Mouse (Mus musculus) megakaryocyte, embryonic 14.5 days (primary cell): ENCODE data around the gene Mpped1.

Source experiments
- FLI1 ChIP-seq: IDR thresholded peaks from 2 replicates; pipeline ENCODE4 v1.6.1; 2012; ENCODE audit warnings: low read length, inconsistent platforms, mixed read lengths
- GATA1 ChIP-seq: IDR thresholded peaks from 3 replicates; pipeline ENCODE4 v1.6.1; 2012; ENCODE audit warnings: mixed read lengths, low read length, inconsistent platforms, borderline replicate concordance

GRCm38 (mm10) chr15:83853400-83853811 is 74.1 kb downstream of the Mpped1 start:
- TF ChIP-seq GATA1 (no peak), FLI1 (no peak)
